Mouse (Mus musculus) testis, postnatal 10 days (tissue): ENCODE measurements around the gene Uqcrh.
A peak's percentile ranks its signal among the peaks of the same experiment; 100 is the strongest.

Experiments
- DNase-seq: peaks from one replicate; pipeline ENCODE4 v3.0.0; 2021; ENCODE audit warnings: low spot score

Uqcrh gene

DNA sequence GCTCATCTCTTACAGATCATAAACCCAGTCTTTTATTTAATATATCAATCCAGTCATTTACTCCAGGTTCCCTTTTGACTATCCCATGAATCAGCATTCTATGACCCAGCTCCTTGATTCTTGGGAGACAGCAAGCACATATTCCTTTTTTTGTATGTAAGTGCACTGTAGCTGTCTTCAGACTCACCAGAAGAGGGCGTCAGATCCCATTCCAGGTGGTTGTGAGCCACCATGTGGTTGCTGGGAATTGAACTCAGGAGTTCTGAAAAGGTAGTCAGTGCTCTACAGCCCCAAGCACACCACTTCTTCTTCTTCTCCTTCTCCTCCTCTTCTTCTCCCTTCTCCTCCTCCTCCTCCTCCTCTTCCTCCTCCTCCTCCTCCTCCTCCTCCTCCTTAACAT lies 17.3 kb downstream of the Uqcrh start:
- DNase-seq: no peak

- DNase-seq: peak; percentile 90
Observed at GRCm38 (mm10) chr4:116053399-116053961, 21.4 kb downstream of the Uqcrh start, which contains the start of gene Nsun4. Gene Nsun4, minus strand, starts transcription at chr4:116053876.

GRCm38 (mm10) chr4:116052526-116053293 lies 22.2 kb downstream of the Uqcrh start:
- peak; percentile 62 for DNase-seq

- DNase-seq: no peak
Observed at GRCm38 (mm10) chr4:116049211-116049610, 25.7 kb downstream of the Uqcrh start.

DNA sequence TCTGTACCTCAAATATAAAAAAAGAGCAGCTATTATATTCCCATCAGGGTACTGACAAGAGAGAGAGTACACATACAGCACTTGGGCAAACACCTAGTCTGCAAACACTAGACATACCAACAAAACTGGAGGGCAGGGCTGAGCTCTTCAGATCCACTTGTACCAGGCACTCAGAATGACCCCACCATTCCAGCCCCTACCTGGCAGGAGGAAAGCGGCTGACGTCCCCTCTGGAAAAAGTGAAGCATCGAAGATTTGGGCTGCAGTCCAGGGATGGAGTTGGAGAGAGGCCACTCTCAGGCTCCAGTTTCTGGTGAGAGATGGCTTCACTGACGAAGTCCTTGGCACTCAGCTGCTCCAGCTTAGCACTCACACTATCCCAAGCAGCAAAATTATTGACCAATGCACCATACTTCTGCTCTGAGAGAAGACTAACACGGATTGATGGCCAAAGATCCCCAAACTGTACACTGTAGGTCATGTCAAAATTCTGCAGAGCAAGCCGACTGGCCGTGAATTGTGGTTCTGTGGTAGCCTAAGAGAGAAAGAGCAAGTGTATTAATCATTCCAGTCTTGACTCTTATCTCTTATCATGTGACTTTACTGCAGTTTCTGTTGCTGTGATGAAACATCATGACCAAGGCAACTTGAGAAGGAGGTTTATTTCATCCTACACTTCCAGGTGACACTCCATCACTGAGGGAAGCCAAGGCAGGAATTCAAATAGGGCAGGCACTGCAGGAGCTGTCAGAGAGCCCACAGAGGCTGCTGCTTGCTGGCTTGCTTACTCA lies 26.5 kb downstream of the Uqcrh start:
- no peak for DNase-seq

GRCm38 (mm10) chr4:116047681-116048080 lies 27.2 kb downstream of the Uqcrh start:
- no peak for DNase-seq

- DNase-seq: no peak
Observed at GRCm38 (mm10) chr4:116046604-116047003, 28.3 kb downstream of the Uqcrh start.

GRCm38 (mm10) chr4:116042186-116042585 lies 32.7 kb downstream of the Uqcrh start:
- DNase-seq: no peak

DNA sequence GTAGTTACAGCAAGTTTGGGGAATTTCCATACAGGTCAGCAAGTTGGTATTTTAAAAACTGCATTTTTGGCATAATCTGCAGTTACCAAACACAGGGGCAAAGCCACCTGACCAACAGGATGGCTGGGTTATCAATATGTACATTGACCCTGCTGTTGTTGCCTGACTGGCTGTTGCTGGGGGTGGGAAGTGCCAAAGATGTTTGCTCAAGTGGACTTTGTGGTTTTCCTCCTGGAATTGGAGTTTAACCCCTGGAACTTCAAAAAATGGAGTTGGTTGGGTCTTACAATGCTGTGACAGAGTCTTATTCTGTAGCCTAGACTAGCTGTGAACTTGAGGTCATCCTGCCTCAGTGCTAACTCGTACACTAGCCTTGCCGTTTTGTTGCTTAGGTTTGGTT lies 34.4 kb downstream of the Uqcrh start:
- DNase-seq: no peak

DNA sequence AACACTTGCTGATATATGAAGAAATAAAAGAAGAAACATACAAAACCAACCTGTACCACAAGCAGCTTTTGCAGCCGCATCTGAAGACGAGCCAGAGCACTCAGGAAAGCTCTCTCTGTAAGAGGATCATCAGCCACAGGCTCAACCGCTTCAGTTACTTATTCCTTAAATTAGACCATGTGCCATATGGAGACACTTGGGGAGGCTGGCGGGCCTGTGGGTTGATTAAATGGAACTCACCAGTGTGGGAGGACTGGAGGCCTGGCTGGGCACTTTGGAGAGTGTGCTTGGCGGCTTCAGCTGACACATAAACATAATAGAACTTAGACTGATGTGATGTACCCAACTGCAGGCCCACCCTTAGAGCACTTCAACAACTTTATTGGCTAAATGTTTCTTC lies 41.5 kb downstream of the Uqcrh start:
- no peak for DNase-seq

DNA sequence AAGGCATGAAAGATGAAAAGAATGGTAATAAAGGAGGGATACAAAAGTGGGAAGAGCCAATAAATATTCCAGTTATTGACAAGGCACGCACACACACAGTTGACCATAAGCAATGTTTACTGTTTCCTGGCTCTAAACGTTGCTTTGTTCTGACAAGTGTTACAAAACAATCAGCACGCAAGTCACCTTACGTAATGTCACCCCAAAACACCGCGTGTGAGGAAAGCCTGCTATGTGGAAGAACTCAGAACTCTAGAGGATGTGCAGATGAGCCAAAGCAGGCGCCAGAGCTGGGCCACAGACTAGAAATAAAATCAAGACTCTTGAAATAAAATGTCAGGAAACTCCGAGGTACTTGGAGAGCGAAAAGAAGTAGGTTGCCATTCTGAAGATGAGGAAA lies 42.0 kb downstream of the Uqcrh start:
- no peak for DNase-seq

DNA sequence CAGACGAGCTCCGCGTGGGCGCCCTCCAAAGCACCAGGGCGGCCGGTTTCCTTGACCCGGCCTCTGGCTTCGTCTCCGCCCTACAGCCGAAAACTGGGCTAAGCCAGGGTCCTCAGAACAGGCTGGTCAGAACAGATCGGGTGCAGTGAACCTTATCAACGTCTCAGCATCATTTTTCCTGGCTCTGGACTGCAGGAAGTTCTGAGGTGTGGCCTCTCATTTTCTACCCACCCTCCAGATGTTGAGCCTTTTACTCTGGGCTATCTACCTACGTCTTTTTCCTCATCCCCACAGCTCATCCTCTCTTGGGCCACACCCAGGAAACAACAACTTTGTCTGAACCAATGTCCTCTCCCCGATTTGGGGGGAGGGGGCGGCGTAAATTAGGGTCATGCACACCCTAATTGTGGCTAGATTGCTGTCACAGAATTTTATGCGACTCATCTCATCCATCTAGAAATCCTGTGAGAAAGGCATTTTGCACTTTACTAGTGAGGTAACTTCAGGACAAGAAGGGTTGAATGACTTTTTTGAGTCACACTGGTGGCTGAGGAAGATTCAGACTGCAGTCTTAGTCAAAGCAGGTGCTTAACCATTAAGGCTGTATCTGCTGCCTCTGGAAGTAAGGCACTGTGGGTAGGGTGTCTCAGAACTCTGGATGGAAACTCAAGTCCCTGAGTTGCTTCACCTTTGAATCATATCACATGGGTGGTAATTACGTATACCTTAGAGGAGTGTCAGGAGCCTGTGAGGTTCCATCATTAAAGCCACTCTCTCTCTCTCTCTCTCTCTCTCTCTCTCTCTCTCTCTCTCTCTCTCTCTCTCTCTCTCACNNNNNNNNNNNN lies 56.7 kb downstream of the Uqcrh start, which contains the start of gene Faah:
TSS of gene Faah (minus strand) at position 25 of the 845 bp plus-strand sequence.
- no peak for DNase-seq

GRCm38 (mm10) chr4:116017300-116017901 lies 57.5 kb downstream of the Uqcrh start:
- peak; percentile 85 for DNase-seq
